Mouse (Mus musculus) embryonic facial prominence, embryonic 13.5 days (tissue): ENCODE data around the gene Gpr156. TPM values are rescaled to one million over a fixed set of nuclear protein-coding genes. Genes with fewer than 3 reads are reported as not detected.
"Not testable (repeated sequence)": the region's sequence is repeated elsewhere in the genome, so short reads cannot be mapped to it uniquely, and the experiment has no call there.

Source experiments
- ATAC-seq: fragments of 200-750 bp; cut with Nextera tagmentation; 2 replicates; pipeline ENCODE4 v1.8.0; 2017; ENCODE audit warnings: low read depth; ENCODE audit not compliant: insufficient number of reproducible peaks, insufficient read depth, low FRiP score, low TSS enrichment
- H3K27ac ChIP-seq: fragments of 300-500 bp; sonication (generic); 2 replicates; pipeline ENCODE4 v1.5.1; 2015; ENCODE audit warnings: moderate library complexity, mild to moderate bottlenecking, inconsistent platforms
- H3K27me3 ChIP-seq: fragments of 300-500 bp; sonication (generic); 2 replicates; pipeline ENCODE4 v1.6.1; 2015; ENCODE audit warnings: mild to moderate bottlenecking, inconsistent platforms
- H3K36me3 ChIP-seq: fragments of 300-500 bp; sonication (generic); 2 replicates; pipeline ENCODE4 v1.6.1; 2015; ENCODE audit warnings: mild to moderate bottlenecking, inconsistent platforms
- H3K4me1 ChIP-seq: fragments of 300-500 bp; sonication (generic); 2 replicates; pipeline ENCODE4 v1.6.1; 2015; ENCODE audit warnings: inconsistent platforms
- H3K4me2 ChIP-seq: fragments of 300-500 bp; sonication (generic); 2 replicates; pipeline ENCODE4 v1.6.1; 2015; ENCODE audit warnings: moderate library complexity, mild to moderate bottlenecking, inconsistent platforms
- H3K4me3 ChIP-seq: fragments of 300-500 bp; sonication (generic); 2 replicates; pipeline ENCODE4 v1.5.1; 2015; ENCODE audit warnings: mild to moderate bottlenecking, inconsistent platforms
- H3K9ac ChIP-seq: fragments of 300-500 bp; sonication (generic); 2 replicates; pipeline ENCODE4 v1.6.1; 2015; ENCODE audit warnings: mild to moderate bottlenecking, inconsistent platforms
- H3K9me3 ChIP-seq: fragments of 300-500 bp; sonication (generic); 2 replicates; pipeline ENCODE4 v1.6.1; 2016; ENCODE audit warnings: inconsistent platforms
- WGBS: fragments of 180-500 bp; shearing (Covaris S2); methylation state at CpG from one replicate; pipeline ENCODE4 v1.1.7; 2015; ENCODE audit warnings: mixed read lengths; 5-methylcytosine and 5-hydroxymethylcytosine counted together
- polyA plus RNA-seq: library from polyadenylated mRNA; unstranded; fragments of >200 nt; fragmentation: Nextera tagmentation; extraction: Ambion mirVana; gene quantifications from 2 replicates; pipeline ENCODE4 v1.2.1, GENCODE M21; 2015

The Gpr156 gene
- polyA plus RNA-seq, 1 experiment from 2014 or later: 0.58 TPM

GRCm38 (mm10) chr16:38009041-38009825 is 92.9 kb downstream of the Gpr156 start:
- no peak for ATAC-seq
- no peak overlapping the region for H3K4me2 ChIP-seq
- no peaks in the 10 kb centered on the region for H3K27me3 ChIP-seq
- H3K36me3 ChIP-seq: no peaks in the 10 kb centered on the region
- WGBS: 74% methylated on average over 14 of the region's 14 CpGs
- H3K9me3 ChIP-seq: no peaks in the 10 kb centered on the region
- H3K9ac ChIP-seq: no peak overlapping the region
- no peaks in the 10 kb centered on the region for H3K4me1 ChIP-seq
- H3K4me3 ChIP-seq: no peak overlapping the region
- H3K27ac ChIP-seq: no peak overlapping the region

- Histone ChIP-seq H3K9me3 (no peaks in the 10 kb centered on the region), H3K4me3 (no peak overlapping the region), H3K9ac (no peak overlapping the region), H3K4me1 (no peaks in the 10 kb centered on the region), H3K27me3 (no peaks in the 10 kb centered on the region), H3K36me3 (no peaks in the 10 kb centered on the region), H3K4me2 (no peak overlapping the region), H3K27ac (no peak overlapping the region)
- WGBS: 93% methylated on average over 13 of the region's 13 CpGs
- ATAC-seq: no peak
Measured at GRCm38 (mm10) chr16:38011486-38011885, 95.2 kb downstream of the Gpr156 start.

- Histone ChIP-seq H3K27me3 (no peaks in the 10 kb centered on the region), H3K9me3 (no peaks in the 10 kb centered on the region), H3K4me1 (no peaks in the 10 kb centered on the region), H3K4me3 (no peak overlapping the region), H3K9ac (no peak overlapping the region), H3K36me3 (no peaks in the 10 kb centered on the region), H3K4me2 (no peak overlapping the region), H3K27ac (no peak overlapping the region)
- WGBS: 58% methylated on average over 5 of the region's 5 CpGs
- no peak for ATAC-seq
Measured at GRCm38 (mm10) chr16:38012382-38012781, 96.1 kb downstream of the Gpr156 start.

- no peaks in the 10 kb centered on the region for H3K4me1 ChIP-seq
- no peak for ATAC-seq
- WGBS: 50% methylated on average over 4 of the region's 4 CpGs
Measured at GRCm38 (mm10) chr16:38012891-38013290, 96.6 kb downstream of the Gpr156 start.

GRCm38 (mm10) chr16:38014951-38015350 is 98.7 kb downstream of the Gpr156 start:
- Histone ChIP-seq H3K4me3 (no peak overlapping the region), H3K9me3 (no peaks in the 10 kb centered on the region), H3K27ac (no peak overlapping the region), H3K36me3 (no peaks in the 10 kb centered on the region), H3K4me1 (no peaks in the 10 kb centered on the region), H3K27me3 (no peaks in the 10 kb centered on the region), H3K4me2 (no peak overlapping the region), H3K9ac (no peak overlapping the region)
- no peak for ATAC-seq
- whole genome bisulfite sequencing: 82% methylated on average over 4 of the region's 4 CpGs

More at GRCm38 (mm10) chr16:38012891-38013290, 96.6 kb downstream of the Gpr156 start:
- no peak overlapping the region for H3K4me2 ChIP-seq
- H3K4me3 ChIP-seq: no peak overlapping the region
- H3K27ac ChIP-seq: no peak overlapping the region
- no peaks in the 10 kb centered on the region for H3K27me3 ChIP-seq
- H3K9me3 ChIP-seq: no peaks in the 10 kb centered on the region
- H3K9ac ChIP-seq: no peak overlapping the region
- H3K36me3 ChIP-seq: no peaks in the 10 kb centered on the region

GRCm38 (mm10) chr16:38016928-38017524 is 100.7 kb downstream of the Gpr156 start:
- no peak for ATAC-seq
- H3K4me2 ChIP-seq: no peak overlapping the region
- 88% methylated on average over 8 of the region's 8 CpGs for WGBS

GRCm38 (mm10) chr16:38017958-38018376 is 101.7 kb downstream of the Gpr156 start:
- Histone ChIP-seq H3K4me3 (no peak overlapping the region), H3K9me3 (no peaks in the 10 kb centered on the region), H3K9ac (no peak overlapping the region), H3K27ac (no peak overlapping the region), H3K4me1 (no peaks in the 10 kb centered on the region), H3K36me3 (no peaks in the 10 kb centered on the region), H3K4me2 (no peak overlapping the region), H3K27me3 (no peaks in the 10 kb centered on the region)
- ATAC-seq: no peak
- WGBS: 19% methylated on average over 4 of the region's 4 CpGs

More at GRCm38 (mm10) chr16:38016928-38017524, 100.7 kb downstream of the Gpr156 start:
- no peaks in the 10 kb centered on the region for H3K4me1 ChIP-seq
- H3K4me3 ChIP-seq: no peak overlapping the region
- H3K9me3 ChIP-seq: no peaks in the 10 kb centered on the region
- no peaks in the 10 kb centered on the region for H3K36me3 ChIP-seq
- no peaks in the 10 kb centered on the region for H3K27me3 ChIP-seq
- H3K9ac ChIP-seq: no peak overlapping the region
- H3K27ac ChIP-seq: no peak overlapping the region

- Histone ChIP-seq H3K4me1 (no peaks in the 10 kb centered on the region), H3K36me3 (no peaks in the 10 kb centered on the region), H3K27me3 (no peaks in the 10 kb centered on the region), H3K4me2 (no peak overlapping the region), H3K9ac (no peak overlapping the region), H3K9me3 (no peaks in the 10 kb centered on the region), H3K4me3 (no peak overlapping the region), H3K27ac (no peak overlapping the region)
- 88% methylated on average over 9 of the region's 9 CpGs for WGBS
- no peak for ATAC-seq
Measured at GRCm38 (mm10) chr16:38032644-38033043, 116.3 kb downstream of the Gpr156 start.

GRCm38 (mm10) chr16:38033071-38033470 is 116.8 kb downstream of the Gpr156 start:
- ATAC-seq: no peak
- no peaks in the 10 kb centered on the region for H3K4me1 ChIP-seq
- WGBS: 86% methylated on average over 5 of the region's 5 CpGs
- no peaks in the 10 kb centered on the region for H3K9me3 ChIP-seq
- H3K36me3 ChIP-seq: no peaks in the 10 kb centered on the region
- H3K4me2 ChIP-seq: no peak overlapping the region
- H3K27ac ChIP-seq: no peak overlapping the region
- H3K27me3 ChIP-seq: no peaks in the 10 kb centered on the region
- no peak overlapping the region for H3K9ac ChIP-seq
- H3K4me3 ChIP-seq: no peak overlapping the region

- not testable (repeated sequence) for H3K9ac ChIP-seq, H3K4me2 ChIP-seq, ATAC-seq, H3K9me3 ChIP-seq, H3K4me3 ChIP-seq, H3K27me3 ChIP-seq, H3K4me1 ChIP-seq, H3K27ac ChIP-seq, H3K36me3 ChIP-seq
- 74% methylated on average over 4 of the region's 4 CpGs for WGBS
Measured at GRCm38 (mm10) chr16:38038101-38038500, 121.8 kb downstream of the Gpr156 start.

GRCm38 (mm10) chr16:38042160-38042559 is 125.9 kb downstream of the Gpr156 start:
- Histone ChIP-seq H3K36me3 (no peaks in the 10 kb centered on the region), H3K4me2 (no peak overlapping the region), H3K27me3 (no peaks in the 10 kb centered on the region), H3K27ac (no peak overlapping the region), H3K4me1 (no peaks in the 10 kb centered on the region), H3K4me3 (no peak overlapping the region), H3K9ac (no peak overlapping the region), H3K9me3 (no peaks in the 10 kb centered on the region)
- no peak for ATAC-seq
- 94% methylated on average over 1 of the region's 1 CpGs for WGBS

- no peak for ATAC-seq
- no peaks in the 10 kb centered on the region for H3K27me3 ChIP-seq
- 74% methylated on average over 5 of the region's 5 CpGs for WGBS
- H3K4me3 ChIP-seq: no peak overlapping the region
- no peak overlapping the region for H3K9ac ChIP-seq
- H3K27ac ChIP-seq: no peak overlapping the region
- H3K36me3 ChIP-seq: no peaks in the 10 kb centered on the region
- H3K4me1 ChIP-seq: peaks cover 9% of the 10 kb centered on the region; the same call in 1 of the 2 replicates
- no peak overlapping the region for H3K4me2 ChIP-seq
- H3K9me3 ChIP-seq: no peaks in the 10 kb centered on the region
Measured at GRCm38 (mm10) chr16:38044551-38044950, 128.3 kb downstream of the Gpr156 start.
